Mouse (Mus musculus) lung, adult 10 weeks (tissue): ENCODE measurements around the gene Cxcl2. TPM values are rescaled to one million over a fixed set of nuclear protein-coding genes. Genes with fewer than 3 reads are reported as not detected.

Source experiments
- polyA plus RNA-seq: library from polyadenylated mRNA; stranded (reverse); fragments of 350-450 nt; fragmentation: Illumina TruSeq; extraction: RNeasy Lipid Tissue Mini Kit (QIAGEN cat#74804); gene quantifications from one replicate; pipeline ENCODE4 v1.2.3, GENCODE M21; 2014; ENCODE audit warnings: low read depth, low replicate concordance; ENCODE audit not compliant: insufficient read depth

Cxcl2 gene
- polyA plus RNA-seq, result 0.90 TPM

GRCm38 (mm10) chr5:90903339-90904020 lies at the start of gene Cxcl2:
Gene Cxcl2 (plus strand): TSS chr5:90903871.

GRCm38 (mm10) chr5:90890519-90891463 lies 12.9 kb upstream of the Cxcl2 start, which contains the start of gene Cxcl1:
Gene Cxcl1 (plus strand): TSS chr5:90891241.

GRCm38 (mm10) chr5:90930971-90931851 lies 27.5 kb downstream of the Cxcl2 start, which contains the start of gene Mthfd2l:
Gene Mthfd2l (plus strand): TSS chr5:90931117.

Other genes with a start within 250 kb of the Cxcl2 start
- gene Cxcl5, start 144.5 kb upstream of the Cxcl2 start, polyA plus RNA-seq, result 0.79 TPM
- 9.2 TPM for gene Ppbp, start 135.4 kb upstream of the Cxcl2 start, polyA plus RNA-seq
- gene Pf4, start 131.4 kb upstream of the Cxcl2 start, polyA plus RNA-seq, result 58.8 TPM
- 0.73 TPM for gene Cxcl3, start 117.8 kb upstream of the Cxcl2 start, polyA plus RNA-seq
- 1,243 TPM for gene Cxcl15, start 109.3 kb upstream of the Cxcl2 start, polyA plus RNA-seq
- 1.4 TPM for gene Cxcl1, start 12.6 kb upstream of the Cxcl2 start, polyA plus RNA-seq
- gene Mthfd2l, start 27.2 kb downstream of the Cxcl2 start, polyA plus RNA-seq, result 11.4 TPM
- gene Epgn, start 123.6 kb downstream of the Cxcl2 start, polyA plus RNA-seq, result not detected
- 0.07 TPM for gene Ereg, start 170.8 kb downstream of the Cxcl2 start, polyA plus RNA-seq
- gene Areg, start 235.7 kb downstream of the Cxcl2 start, polyA plus RNA-seq, result 4.7 TPM